Mouse (Mus musculus) adrenal gland, postnatal 25 days (tissue): ENCODE data around the gene Ly6g6e. TPM values are rescaled to one million over a fixed set of nuclear protein-coding genes. Genes with fewer than 3 reads are reported as not detected.
A peak's percentile ranks its signal among the peaks of the same experiment; 100 is the strongest.

Experiments used
- DNase-seq: peaks from one replicate; pipeline ENCODE4 v3.0.0; 2021; ENCODE audit warnings: mixed read lengths
- total RNA-seq: library from RNA; stranded (reverse); gene quantifications from 2 replicates; pipeline ENCODE4 v1.2.3, GENCODE M21; 2021

Ly6g6e gene
- total RNA-seq, 1 experiment from 2014 or later, result not detected

GRCm38 (mm10) chr17:35074097-35074496, 2.6 kb upstream of the Ly6g6e start:
- DNase-seq, result no peak

GRCm38 (mm10) chr17:35077285-35077684, 583 bp downstream of the Ly6g6e start:
- DNase-seq, result no peak

GRCm38 (mm10) chr17:35077786-35078233, 1.1 kb downstream of the Ly6g6e start, which contains the start of gene Ly6g6d:
Gene Ly6g6d (minus strand): TSS chr17:35078065.
- peak; percentile 31 for DNase-seq

GRCm38 (mm10) chr17:35079778-35080177, 3.1 kb downstream of the Ly6g6e start:
- DNase-seq, result no peak

- DNase-seq, result no peak
Observed at GRCm38 (mm10) chr17:35080248-35080647, 3.5 kb downstream of the Ly6g6e start.

GRCm38 (mm10) chr17:35080710-35081109, 4.0 kb downstream of the Ly6g6e start:
- no peak for DNase-seq

GRCm38 (mm10) chr17:35082841-35083576, 6.3 kb downstream of the Ly6g6e start:
- DNase-seq, result no peak

GRCm38 (mm10) chr17:35083929-35084497, 7.3 kb downstream of the Ly6g6e start:
- no peak for DNase-seq

- no peak for DNase-seq
Observed at GRCm38 (mm10) chr17:35085208-35085865, 8.6 kb downstream of the Ly6g6e start, which contains the start of gene Ly6g6f. Gene Ly6g6f (minus strand): TSS chr17:35085610.

- DNase-seq, result no peak
Observed at GRCm38 (mm10) chr17:35088151-35088550, 11.4 kb downstream of the Ly6g6e start.

GRCm38 (mm10) chr17:35088825-35089644, 12.3 kb downstream of the Ly6g6e start, which contains the start of gene Abhd16a:
Gene Abhd16a (plus strand): TSS chr17:35089263.
- peak; percentile 93 for DNase-seq

GRCm38 (mm10) chr17:35090166-35090932, 13.6 kb downstream of the Ly6g6e start:
- peak; percentile 23 for DNase-seq

GRCm38 (mm10) chr17:35092403-35093198, 15.9 kb downstream of the Ly6g6e start:
- DNase-seq, result no peak

GRCm38 (mm10) chr17:35094475-35095365, 18.0 kb downstream of the Ly6g6e start:
- DNase-seq, result no peak

GRCm38 (mm10) chr17:35096597-35096996, 19.9 kb downstream of the Ly6g6e start:
- no peak for DNase-seq

- no peak for DNase-seq
Observed at GRCm38 (mm10) chr17:35097164-35097655, 20.5 kb downstream of the Ly6g6e start.

- DNase-seq, result no peak
Observed at GRCm38 (mm10) chr17:35100196-35100765, 23.6 kb downstream of the Ly6g6e start.

GRCm38 (mm10) chr17:35101161-35101560, 24.5 kb downstream of the Ly6g6e start:
- DNase-seq, result peak; percentile 30

GRCm38 (mm10) chr17:35102299-35102698, 25.6 kb downstream of the Ly6g6e start:
- no peak for DNase-seq
